Mouse (Mus musculus) spleen, adult 2 months (tissue): ENCODE results near the gene Hectd4. TPM values are rescaled to one million over a fixed set of nuclear protein-coding genes. Genes with fewer than 3 reads are reported as not detected.
"Not testable (repeated sequence)": the region's sequence is repeated elsewhere in the genome, so short reads cannot be mapped to it uniquely, and the experiment has no call there.

ENCODE experiments used
- DNase-seq, 2 experiments: peaks; one replicate each; pipeline versions ENCODE4 v3.0.0 to v3.0.0-alpha.2; 2012 to 2021; ENCODE audit warnings: low spot score in 2 of 2, low read depth in 1 of 2
- H3K27ac ChIP-seq: fragments of 200-500 bp; 2 replicates; pipeline ENCODE4 v1.5.1; 2012; ENCODE audit warnings: low read length, inconsistent platforms; ENCODE audit not compliant: insufficient read depth
- H3K27me3 ChIP-seq: fragments of 200-500 bp; 2 replicates; pipeline ENCODE4 v1.6.1; 2012; ENCODE audit warnings: mild to moderate bottlenecking, moderate library complexity, low read length, inconsistent platforms; ENCODE audit not compliant: control insufficient read depth, insufficient read depth
- H3K36me3 ChIP-seq: fragments of 200-500 bp; 2 replicates; pipeline ENCODE4 v1.6.1; 2012; ENCODE audit warnings: mild to moderate bottlenecking, low read length, inconsistent platforms; ENCODE audit not compliant: control insufficient read depth, insufficient read depth
- H3K4me1 ChIP-seq: fragments of 200-500 bp; 2 replicates; pipeline ENCODE4 v1.6.1; 2011; ENCODE audit warnings: inconsistent platforms; ENCODE audit not compliant: control insufficient read depth, insufficient read depth, insufficient read length
- H3K4me3 ChIP-seq: fragments of 200-500 bp; 2 replicates; pipeline ENCODE4 v1.5.1; 2011; ENCODE audit warnings: mild to moderate bottlenecking, inconsistent platforms; ENCODE audit not compliant: insufficient read depth, insufficient read length; ENCODE audit errors: extremely low read depth
- CTCF ChIP-seq: fragments of 200-500 bp; IDR thresholded peaks from 2 replicates; pipeline ENCODE4 v1.5.1; 2011; ENCODE audit warnings: mild to moderate bottlenecking, inconsistent platforms; ENCODE audit not compliant: insufficient read depth, insufficient read length, insufficient replicate concordance; ENCODE audit errors: extremely low read depth
- POLR2A ChIP-seq: fragments of 200-500 bp; IDR thresholded peaks from 2 replicates; pipeline ENCODE4 v1.6.1; 2011; ENCODE audit warnings: low read depth, low read length, inconsistent platforms
- WGBS: fragments of 180-500 bp; shearing (Covaris S2); methylation state at CpG from one replicate; pipeline ENCODE4 v1.1.7; 2018; 5-methylcytosine and 5-hydroxymethylcytosine counted together
- polyA plus RNA-seq: library from polyadenylated mRNA; depleted of rRNA; stranded (reverse); fragments of >200 nt; gene quantifications from 2 replicates; pipeline ENCODE4 v1.2.3, GENCODE M21; 2012

Gene Hectd4
- polyA plus RNA-seq, 1 experiment, result 28.4 TPM

DNA sequence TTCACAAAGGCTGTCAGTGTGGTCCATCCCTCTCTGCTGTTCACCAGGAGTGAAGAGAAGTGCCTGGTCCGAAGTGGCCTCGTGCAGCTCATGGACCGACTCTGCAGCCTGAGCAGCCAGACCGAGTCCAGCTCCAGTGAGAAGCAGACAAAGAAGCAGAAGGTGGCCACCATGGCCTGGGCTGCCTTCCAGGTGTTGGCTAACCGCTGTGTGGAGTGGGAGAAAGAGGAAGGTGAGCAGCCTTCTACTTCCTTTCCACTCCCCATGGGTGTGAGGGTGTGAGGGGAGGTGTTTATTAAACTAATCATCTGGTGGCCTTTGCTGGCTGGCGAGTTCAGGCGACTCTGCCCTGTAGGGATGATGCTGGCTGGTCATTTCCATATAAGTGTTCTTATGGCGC lies 91.6 kb downstream of the Hectd4 start:
- Histone ChIP-seq H3K27me3 (no peaks in the 10 kb centered on the region), H3K36me3 (peaks cover 51% of the 10 kb centered on the region), H3K27ac (no peak overlapping the region), H3K4me1 (no peaks in the 10 kb centered on the region), H3K4me3 (no peak overlapping the region)
- TF ChIP-seq POLR2A (no peak), CTCF (no peak)
- no peak for DNase-seq
- 79% methylated on average over 8 of the region's 8 CpGs for WGBS

DNA sequence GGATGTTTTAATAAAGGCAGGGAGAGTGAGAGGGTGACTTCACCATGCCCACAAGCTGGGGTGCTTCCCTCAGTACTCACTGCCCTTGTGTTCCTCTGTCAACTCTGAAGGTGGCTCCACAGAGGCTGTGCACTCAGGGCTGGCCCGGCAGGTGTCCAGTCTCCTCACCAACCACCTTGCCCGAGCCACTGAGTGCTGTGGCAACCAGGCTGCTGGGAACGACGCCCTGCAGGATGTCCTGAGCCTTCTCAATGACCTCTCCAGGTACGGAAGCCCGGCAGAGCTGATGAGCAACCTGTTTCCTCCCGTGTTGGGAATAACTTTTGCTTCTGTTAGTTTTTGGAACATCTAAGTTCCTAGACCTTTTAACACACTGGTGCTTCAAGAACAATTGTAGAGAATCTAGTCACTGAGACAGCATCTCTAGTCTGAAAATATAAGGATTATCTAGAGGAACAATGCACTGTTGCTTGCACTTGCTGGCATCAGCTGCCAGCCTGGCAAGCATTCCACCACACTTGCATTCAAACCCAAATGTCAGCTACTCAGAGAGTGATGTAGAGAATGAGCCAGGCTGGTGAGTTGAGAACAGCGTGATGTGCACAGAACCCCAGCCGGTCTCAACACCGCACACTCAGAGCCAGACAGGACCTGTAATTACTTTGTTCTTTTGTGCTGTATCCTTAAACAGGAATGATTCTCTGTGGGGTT lies 93.9 kb downstream of the Hectd4 start:
- TF ChIP-seq POLR2A (no peak), CTCF (no peak)
- Histone ChIP-seq H3K4me3 (no peak overlapping the region), H3K27me3 (no peaks in the 10 kb centered on the region), H3K4me1 (no peaks in the 10 kb centered on the region), H3K27ac (no peak overlapping the region), H3K36me3 (peaks cover 45% of the 10 kb centered on the region)
- no peak for DNase-seq
- 95% methylated on average over 10 of the region's 10 CpGs for WGBS

DNA sequence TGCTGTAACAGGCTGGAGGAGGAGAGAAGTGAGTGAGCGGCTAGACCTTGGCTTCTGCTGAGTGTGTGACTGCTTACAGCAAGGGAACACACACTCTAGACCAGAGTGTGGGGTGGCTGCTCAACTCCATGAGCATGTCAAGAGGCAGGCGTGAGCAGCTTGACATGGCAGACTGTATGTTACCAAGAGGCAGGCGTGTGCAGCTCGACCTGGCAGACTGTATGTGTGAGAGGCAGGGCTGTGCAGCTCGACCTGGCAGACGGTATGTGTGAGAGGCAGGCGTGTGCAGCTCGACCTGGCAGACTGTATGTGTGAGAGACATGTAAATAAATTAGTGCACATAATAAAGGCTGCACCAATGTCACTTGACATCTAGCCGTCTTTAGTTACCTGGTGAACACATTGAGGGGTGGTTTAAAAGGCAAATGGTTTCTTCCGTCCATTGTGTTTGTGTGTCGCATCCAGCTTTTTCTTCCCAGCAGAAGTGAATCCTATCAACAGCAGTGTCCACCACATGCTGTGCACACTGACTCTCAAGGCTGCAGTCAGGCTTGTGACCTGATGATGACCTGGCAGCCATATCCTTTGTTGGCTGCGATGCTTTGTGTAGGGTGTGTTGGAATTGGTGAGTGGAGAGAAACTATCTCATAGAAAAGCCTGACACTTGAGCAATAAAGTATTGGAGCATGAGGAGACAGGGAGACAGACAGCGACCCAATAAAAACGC lies 106.2 kb downstream of the Hectd4 start:
- no peak for DNase-seq
- H3K4me3 ChIP-seq, result no peak overlapping the region
- no peak overlapping the region for H3K27ac ChIP-seq
- no peaks in the 10 kb centered on the region; the same call in 1 of the 2 replicates for H3K4me1 ChIP-seq
- no peaks in the 10 kb centered on the region for H3K27me3 ChIP-seq
- TF ChIP-seq CTCF (no peak), POLR2A (no peak)
- 97% methylated on average over 14 of the region's 14 CpGs for WGBS
- peaks cover 40% of the 10 kb centered on the region for H3K36me3 ChIP-seq

DNA sequence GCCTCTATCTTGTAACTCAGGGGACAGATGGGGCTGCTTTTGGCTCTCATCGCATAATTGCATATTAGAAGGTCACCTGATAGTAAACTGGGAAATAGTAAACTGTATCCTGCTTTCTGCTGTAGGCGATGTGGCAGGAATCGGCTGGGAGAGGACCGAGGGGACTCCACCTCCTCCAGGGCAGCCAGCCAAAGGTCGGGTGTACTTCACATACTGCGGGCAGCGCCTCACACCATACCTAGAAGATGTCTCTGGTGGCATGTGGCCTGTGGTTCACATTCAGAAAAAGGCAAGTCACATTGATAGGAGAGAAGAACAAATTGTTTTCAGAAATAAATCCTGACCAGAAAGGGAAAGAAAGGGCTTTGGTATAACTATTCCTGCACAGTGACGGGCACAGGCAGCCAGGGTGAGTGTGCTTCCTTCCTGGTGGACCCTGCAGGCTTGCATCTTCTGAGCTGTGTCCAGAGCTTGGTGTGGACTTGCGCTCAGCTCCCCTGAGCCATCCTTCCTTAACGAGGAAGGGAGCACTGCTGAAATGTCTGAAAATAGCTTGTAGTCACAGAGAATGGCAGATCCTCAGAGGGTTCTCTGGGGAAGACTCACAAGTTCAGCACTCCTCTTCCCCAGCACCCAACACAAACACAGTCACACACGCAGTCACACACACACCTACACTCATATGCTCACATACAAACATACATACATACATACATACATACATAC lies 109.5 kb downstream of the Hectd4 start:
- 66% methylated on average over 11 of the region's 11 CpGs for WGBS
- H3K36me3 ChIP-seq, result peaks cover 36% of the 10 kb centered on the region
- no peak for DNase-seq
- H3K4me3 ChIP-seq, result peak overlapping the region; percentile 36; the same call in 1 of the 2 replicates
- no peaks in the 10 kb centered on the region; the same call in 1 of the 2 replicates for H3K4me1 ChIP-seq
- TF ChIP-seq POLR2A, result no peak
- no peak for TF ChIP-seq CTCF
- H3K27ac ChIP-seq, result peak overlapping the region; percentile 59
- H3K27me3 ChIP-seq, result no peaks in the 10 kb centered on the region

DNA sequence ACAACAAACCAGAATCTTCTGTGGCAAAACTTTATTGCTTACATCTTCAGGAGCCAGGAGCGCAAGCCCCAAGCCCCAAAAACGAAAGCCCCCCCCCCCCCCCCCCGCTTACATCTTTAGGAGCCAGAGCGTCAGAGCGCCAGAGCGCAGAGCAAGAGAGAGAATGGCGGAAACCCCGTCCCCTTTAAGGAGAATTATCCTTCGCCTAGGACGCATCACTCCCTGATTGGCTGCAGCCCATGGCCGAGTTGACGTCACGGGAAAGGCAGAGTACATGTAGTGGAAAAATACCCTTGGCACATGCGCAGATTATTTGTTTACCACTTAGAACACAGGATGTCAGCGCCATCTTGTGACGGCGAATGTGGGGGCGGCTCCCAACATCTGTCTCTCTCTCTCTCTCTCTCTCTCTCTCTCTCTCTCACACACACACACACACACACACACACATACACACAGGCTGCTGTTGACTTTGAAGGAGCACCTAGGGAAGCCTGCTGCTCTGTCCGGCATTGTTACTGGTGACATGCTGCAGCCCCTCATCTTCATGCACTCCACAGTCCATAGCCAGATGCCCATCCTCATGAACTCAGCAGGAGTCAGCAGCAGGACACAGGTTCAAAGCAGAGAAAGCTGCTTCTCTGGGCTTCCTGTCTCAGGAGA lies 110.3 kb downstream of the Hectd4 start:
- DNase-seq, result peak in 1 of 2 experiments; percentile 32
- H3K36me3 ChIP-seq, result peaks cover 35% of the 10 kb centered on the region
- H3K27me3 ChIP-seq, H3K4me1 ChIP-seq: not testable (repeated sequence)
- WGBS, result 74% methylated on average over 15 of the region's 19 CpGs
- peak overlapping the region; percentile 36; the same call in 1 of the 2 replicates for H3K4me3 ChIP-seq
- H3K27ac ChIP-seq, result peak overlapping the region; percentile 93

DNA sequence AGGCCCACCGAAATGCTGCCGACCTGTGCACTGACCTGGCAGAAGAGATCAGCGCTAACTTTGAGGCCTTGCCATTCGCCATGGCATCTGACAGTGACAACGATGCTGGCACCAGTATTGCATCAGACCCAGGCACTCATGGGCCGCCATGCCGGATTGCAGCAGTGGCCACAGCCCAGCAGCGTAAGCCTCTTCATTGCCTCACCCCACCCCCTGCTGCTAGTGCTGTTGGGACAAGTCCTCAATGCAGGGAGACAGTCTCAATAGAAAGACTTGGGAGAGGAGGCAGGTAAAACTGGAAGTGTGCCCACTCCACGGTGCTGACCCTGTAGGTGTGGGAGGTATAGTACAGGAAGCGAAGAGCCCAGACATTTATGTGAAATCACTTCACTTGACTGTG lies 111.7 kb downstream of the Hectd4 start:
- no peaks in the 10 kb centered on the region; the same call in 1 of the 2 replicates for H3K4me1 ChIP-seq
- H3K4me3 ChIP-seq, result no peak overlapping the region
- TF ChIP-seq POLR2A (no peak), CTCF (no peak)
- 94% methylated on average over 10 of the region's 10 CpGs for WGBS
- H3K36me3 ChIP-seq, result peaks cover 36% of the 10 kb centered on the region
- DNase-seq, result no peak
- no peak overlapping the region for H3K27ac ChIP-seq
- no peaks in the 10 kb centered on the region for H3K27me3 ChIP-seq
